Mouse (Mus musculus) thymus, adult 2 months (tissue): ENCODE measurements around the gene Sdhb. TPM values are rescaled to one million over a fixed set of nuclear protein-coding genes. Genes with fewer than 3 reads are reported as not detected.

ENCODE experiments used
- DNase-seq: peaks from one replicate; pipeline ENCODE4 v3.0.0; 2021
- H3K27ac ChIP-seq: fragments of 200-500 bp; 2 replicates; pipeline ENCODE4 v1.5.1; 2012; ENCODE audit warnings: low read length, control low read depth; ENCODE audit not compliant: control insufficient read depth, insufficient read depth
- H3K27me3 ChIP-seq: fragments of 200-500 bp; 2 replicates; pipeline ENCODE4 v1.6.1; 2012; ENCODE audit warnings: mild to moderate bottlenecking, low read length, moderate library complexity, mixed read lengths; ENCODE audit not compliant: control insufficient read depth, insufficient read depth
- H3K36me3 ChIP-seq: fragments of 200-500 bp; 2 replicates; pipeline ENCODE4 v1.6.1; 2012; ENCODE audit warnings: mild to moderate bottlenecking, low read length, moderate library complexity; ENCODE audit not compliant: control insufficient read depth, insufficient read depth
- H3K4me1 ChIP-seq: fragments of 200-500 bp; replicated peaks from 2 replicates; pipeline ENCODE4 v1.6.1; 2012; ENCODE audit warnings: low read length; ENCODE audit not compliant: control insufficient read depth, insufficient read depth
- H3K4me3 ChIP-seq: fragments of 200-500 bp; 2 replicates; pipeline ENCODE4 v1.5.1; 2012; ENCODE audit warnings: mild to moderate bottlenecking, low read length, control low read depth, moderate library complexity; ENCODE audit not compliant: control insufficient read depth, insufficient read depth
- CTCF ChIP-seq: fragments of 200-500 bp; IDR thresholded peaks from 2 replicates; pipeline ENCODE4 v1.5.1; 2012; ENCODE audit warnings: mild to moderate bottlenecking, control low read depth, low read length, moderate library complexity, borderline replicate concordance; ENCODE audit not compliant: control insufficient read depth, poor library complexity, insufficient read depth; ENCODE audit errors: extremely low read depth
- POLR2A ChIP-seq: fragments of 200-500 bp; IDR thresholded peaks from 2 replicates; pipeline ENCODE4 v1.6.1; 2012; ENCODE audit warnings: mild to moderate bottlenecking, low read length, control low read depth, moderate library complexity; ENCODE audit not compliant: control insufficient read depth, poor library complexity, insufficient read depth; ENCODE audit errors: extremely low read depth
- WGBS: fragments of 180-500 bp; shearing (Covaris S2); methylation state at CpG from one replicate; pipeline ENCODE4 v1.1.7; 2018; 5-methylcytosine and 5-hydroxymethylcytosine counted together
- polyA plus RNA-seq: library from polyadenylated mRNA; depleted of rRNA; stranded (reverse); fragments of >200 nt; gene quantifications from 2 replicates; pipeline ENCODE4 v1.2.3, GENCODE M21; 2012

Sdhb gene
- polyA plus RNA-seq, 1 experiment: 239 TPM

- Histone ChIP-seq H3K4me1 (peaks cover 16% of the 10 kb centered on the region), H3K36me3 (no peaks in the 10 kb centered on the region), H3K4me3 (no peak overlapping the region), H3K27ac (peak overlapping the region; percentile 30; the same call in 1 of the 2 replicates), H3K27me3 (no peaks in the 10 kb centered on the region)
- no peak for DNase-seq
- WGBS: 17% methylated on average over 10 of the region's 10 CpGs
- no peak for TF ChIP-seq CTCF
- no peak for TF ChIP-seq POLR2A
These were observed 30.0 kb upstream of the Sdhb start for GRCm38 (mm10) chr4:140930900-140931470.

GRCm38 (mm10) chr4:140935643-140936042 is 25.4 kb upstream of the Sdhb start:
- TF ChIP-seq POLR2A (no peak), CTCF (no peak)
- Histone ChIP-seq H3K27me3 (no peaks in the 10 kb centered on the region), H3K27ac (no peak overlapping the region), H3K4me1 (peaks cover 8% of the 10 kb centered on the region), H3K4me3 (no peak overlapping the region), H3K36me3 (no peaks in the 10 kb centered on the region)
- WGBS: 89% methylated on average over 9 of the region's 9 CpGs
- no peak for DNase-seq

- 8% methylated on average over 12 of the region's 12 CpGs for WGBS
- no peaks in the 10 kb centered on the region for H3K36me3 ChIP-seq
- peak; percentile 17; the same call in 1 of the 2 replicates for TF ChIP-seq CTCF
- TF ChIP-seq POLR2A: no peak; the same call in 1 of the 2 replicates
- H3K27ac ChIP-seq: peak overlapping the region; percentile 99
- H3K4me1 ChIP-seq: peaks cover 48% of the 10 kb centered on the region
- peak; percentile 63 for DNase-seq
- H3K4me3 ChIP-seq: no peak overlapping the region
- H3K27me3 ChIP-seq: no peaks in the 10 kb centered on the region
These were observed 16.6 kb upstream of the Sdhb start for GRCm38 (mm10) chr4:140944356-140944755.

- TF ChIP-seq POLR2A (no peak), CTCF (no peak)
- DNase-seq: peak; percentile 88
These were observed 16.0 kb upstream of the Sdhb start for GRCm38 (mm10) chr4:140944961-140945442.

GRCm38 (mm10) chr4:140945571-140945970 is 15.4 kb upstream of the Sdhb start:
- WGBS: 23% methylated on average over 4 of the region's 4 CpGs
- peak overlapping the region; percentile 99 for H3K27ac ChIP-seq
- H3K27me3 ChIP-seq: no peaks in the 10 kb centered on the region
- no peaks in the 10 kb centered on the region for H3K36me3 ChIP-seq
- no peak for DNase-seq
- H3K4me1 ChIP-seq: peaks cover 61% of the 10 kb centered on the region
- TF ChIP-seq POLR2A (no peak), CTCF (no peak)
- peak overlapping the region; percentile 24; the same call in 1 of the 2 replicates for H3K4me3 ChIP-seq

More at GRCm38 (mm10) chr4:140944961-140945442, 16.0 kb upstream of the Sdhb start:
- Histone ChIP-seq H3K36me3 (no peaks in the 10 kb centered on the region), H3K4me1 (peaks cover 55% of the 10 kb centered on the region), H3K27ac (peak overlapping the region; percentile 99), H3K4me3 (peak overlapping the region; percentile 31), H3K27me3 (no peaks in the 10 kb centered on the region)
- 3% methylated on average over 5 of the region's 5 CpGs for WGBS

GRCm38 (mm10) chr4:140946048-140946447 is 15.0 kb upstream of the Sdhb start:
- peaks cover 65% of the 10 kb centered on the region for H3K4me1 ChIP-seq
- H3K36me3 ChIP-seq: no peaks in the 10 kb centered on the region
- H3K27me3 ChIP-seq: no peaks in the 10 kb centered on the region
- no peak for TF ChIP-seq POLR2A
- TF ChIP-seq CTCF: no peak
- peak overlapping the region; percentile 99 for H3K27ac ChIP-seq
- no peak overlapping the region for H3K4me3 ChIP-seq
- DNase-seq: peak; percentile 41
- WGBS: 43% methylated on average over 4 of the region's 4 CpGs
